Mouse (Mus musculus) large intestine, adult 2 months (tissue): ENCODE measurements around the gene Rab37. TPM values are rescaled to one million over a fixed set of nuclear protein-coding genes. Genes with fewer than 3 reads are reported as not detected.

Experiments used
- DNase-seq: peaks from one replicate; pipeline ENCODE4 v3.0.0-alpha.2; 2012; ENCODE audit warnings: low read depth, low spot score
- WGBS: fragments of 180-500 bp; shearing (Covaris S2); methylation state at CpG from one replicate; pipeline ENCODE4 v1.1.7; 2018; 5-methylcytosine and 5-hydroxymethylcytosine counted together
- polyA plus RNA-seq: library from polyadenylated mRNA; depleted of rRNA; stranded (reverse); fragments of >200 nt; gene quantifications from 2 replicates; pipeline ENCODE4 v1.2.3, GENCODE M21; 2012; rRNA removed

The Rab37 gene
- polyA plus RNA-seq = 3.5 and 4.5 TPM in 2 replicates

DNA sequence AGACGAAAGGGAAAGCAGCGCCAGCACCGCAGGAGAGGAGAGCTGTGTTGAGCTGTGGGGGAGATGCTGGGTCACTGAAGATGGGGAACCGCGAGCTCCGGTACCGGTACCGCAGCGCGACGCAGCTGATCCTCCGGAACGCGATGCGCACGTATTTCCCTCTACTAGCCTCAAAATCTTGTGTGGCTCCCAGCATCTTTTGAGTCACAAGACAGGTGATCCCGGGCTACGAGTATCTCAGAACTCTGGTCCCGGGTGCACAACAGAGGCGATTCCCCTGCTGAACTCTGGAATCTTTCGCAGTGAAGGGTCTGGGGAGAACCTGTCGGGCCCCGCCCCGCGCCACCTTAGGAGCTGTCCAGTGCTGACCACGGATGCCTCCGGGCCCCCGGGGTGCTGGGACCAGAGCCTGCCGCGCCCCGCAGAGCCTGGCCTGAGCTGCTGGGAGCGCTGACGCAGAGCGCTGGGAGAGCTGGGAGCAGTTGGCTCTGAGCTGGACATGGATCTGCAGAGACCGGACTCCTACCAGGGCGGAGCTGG lies at the start of gene Rab37:
Rab37 (plus strand) TSS at position 70 of the 540 bp plus-strand sequence.
- no peak for DNase-seq
- WGBS = 5% methylated on average over 36 of the region's 36 CpGs

GRCm38 (mm10) chr11:115048259-115048658 lies 43.0 kb upstream of the Rab37 start, which contains the start of gene Cd300ld3:
Cd300ld3 (minus strand) TSS chr11:115048409.
- 64% methylated on average over 2 of the region's 2 CpGs for WGBS
- no peak for DNase-seq

DNA sequence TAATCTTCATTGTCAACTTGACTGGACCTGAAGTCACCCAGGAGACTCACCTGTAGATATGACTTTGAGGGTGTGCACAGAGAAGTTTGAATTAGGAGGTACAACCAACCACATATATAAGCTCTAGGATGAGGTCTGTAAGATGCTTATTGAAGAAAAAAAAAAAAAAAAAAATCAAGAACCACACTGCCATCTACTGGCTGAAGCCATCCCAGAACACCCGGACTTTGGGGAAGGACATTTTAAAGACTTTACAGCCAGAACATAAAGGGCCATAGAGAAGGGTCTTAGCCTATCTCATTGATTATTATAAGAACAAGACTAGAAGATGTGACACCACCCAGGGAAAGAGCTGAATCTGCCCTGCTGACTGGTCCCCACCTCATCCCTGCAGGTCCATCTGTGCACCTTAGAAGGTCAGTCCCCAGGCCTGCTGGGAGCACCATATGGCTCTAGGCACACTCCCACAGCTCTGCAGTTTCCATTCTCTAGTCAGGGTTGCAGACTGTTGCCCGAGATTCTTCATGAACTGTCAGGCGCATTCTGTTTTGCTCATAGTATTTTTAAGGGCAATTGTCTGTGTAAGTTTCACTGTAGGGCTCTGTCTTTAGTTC lies 41.8 kb upstream of the Rab37 start:
- DNase-seq = no peak
- 32% methylated on average over 3 of the region's 3 CpGs for WGBS

DNA sequence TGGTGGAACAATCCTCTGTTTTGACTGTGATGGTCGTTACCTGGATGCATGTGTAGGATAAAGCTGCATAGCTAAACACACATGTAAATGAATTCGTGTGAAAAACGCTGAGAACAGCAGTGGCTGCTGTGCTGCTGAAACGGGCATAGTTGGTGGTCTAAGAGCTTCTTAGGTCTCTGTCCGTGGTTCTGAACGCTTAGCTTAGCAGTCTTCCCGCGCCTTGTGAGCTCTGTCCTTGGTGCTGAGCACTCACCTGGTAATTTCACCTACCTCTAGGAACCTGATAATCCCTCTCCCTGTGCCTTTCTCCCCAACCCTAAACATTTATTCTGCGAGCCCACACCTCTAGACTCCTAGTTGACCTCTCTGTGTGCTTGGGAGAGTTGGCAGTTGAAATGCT lies 39.0 kb upstream of the Rab37 start:
- DNase-seq = no peak
- WGBS = 5% methylated on average over 9 of the region's 9 CpGs

DNA sequence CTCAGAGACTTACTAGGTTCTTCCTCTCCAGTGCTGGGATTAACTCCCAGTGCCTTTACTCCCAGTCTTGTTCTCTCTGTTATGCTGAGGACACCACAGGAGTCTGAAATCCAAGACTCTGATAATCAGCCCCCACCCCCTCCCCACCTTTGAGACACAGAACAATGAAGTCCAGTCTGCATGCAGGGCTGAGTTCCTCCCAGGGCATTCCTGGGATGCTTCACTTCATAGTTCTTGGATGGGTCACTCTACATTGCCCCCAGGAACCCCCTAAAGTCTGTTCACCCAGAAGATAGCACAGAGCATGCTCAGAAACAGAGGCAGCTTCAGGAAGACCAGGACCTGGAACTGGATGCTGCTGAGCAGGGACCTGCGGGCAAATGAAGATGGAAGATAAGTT lies 38.2 kb upstream of the Rab37 start:
- no peak for DNase-seq
- WGBS = 95% methylated on average over 1 of the region's 1 CpGs

- DNase-seq = no peak
Observed at GRCm38 (mm10) chr11:115054537-115054936, 36.7 kb upstream of the Rab37 start.

DNA sequence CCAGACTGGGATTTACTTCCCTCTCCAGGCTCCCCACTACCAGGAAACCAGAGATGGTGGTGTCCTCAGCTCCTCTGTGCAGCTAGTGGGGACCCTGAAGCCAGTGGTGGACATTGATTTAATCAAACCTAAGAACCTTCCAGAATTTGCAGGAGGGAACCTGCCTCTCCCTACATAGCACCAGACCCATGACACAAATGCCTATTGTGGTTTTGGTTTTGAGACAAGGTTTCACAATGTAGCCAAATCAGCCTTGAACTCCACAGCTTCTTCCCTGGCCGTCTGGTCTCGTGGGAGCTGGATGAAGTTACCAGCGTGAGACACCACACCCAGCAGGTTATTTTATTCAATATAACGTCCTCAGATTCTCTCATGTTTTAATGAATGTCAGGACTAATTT lies 32.5 kb upstream of the Rab37 start:
- WGBS = 60% methylated on average over 4 of the region's 4 CpGs
- no peak for DNase-seq

DNA sequence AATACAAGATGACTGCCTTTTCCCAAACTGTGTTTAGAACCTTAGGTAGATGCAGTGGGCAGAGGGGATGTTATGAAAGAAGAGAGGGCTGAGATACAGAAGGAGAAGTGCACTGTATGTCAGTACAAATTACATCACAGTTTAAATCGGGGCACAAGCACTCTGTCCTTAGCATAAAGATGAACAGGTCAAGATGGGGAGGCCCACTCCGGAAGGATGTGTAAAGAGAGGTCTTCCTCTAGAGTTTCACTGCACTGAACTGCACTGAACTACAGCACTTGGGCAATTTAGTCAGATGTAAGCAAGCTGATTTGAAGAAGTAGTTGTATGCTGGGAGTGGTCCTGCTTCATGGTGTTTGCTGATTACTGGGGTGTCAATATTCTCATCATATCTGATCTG lies 31.4 kb upstream of the Rab37 start:
- DNase-seq = no peak
- WGBS = 72% methylated on average over 2 of the region's 2 CpGs

- no peak for DNase-seq
- 36% methylated on average over 5 of the region's 5 CpGs for WGBS
Observed at GRCm38 (mm10) chr11:115062077-115062476, 29.2 kb upstream of the Rab37 start, which contains the start of gene Cd300e. Cd300e (minus strand) TSS chr11:115062177.

- WGBS = 61% methylated on average over 6 of the region's 6 CpGs
- DNase-seq = no peak
Observed at GRCm38 (mm10) chr11:115066768-115067167, 24.5 kb upstream of the Rab37 start.

DNA sequence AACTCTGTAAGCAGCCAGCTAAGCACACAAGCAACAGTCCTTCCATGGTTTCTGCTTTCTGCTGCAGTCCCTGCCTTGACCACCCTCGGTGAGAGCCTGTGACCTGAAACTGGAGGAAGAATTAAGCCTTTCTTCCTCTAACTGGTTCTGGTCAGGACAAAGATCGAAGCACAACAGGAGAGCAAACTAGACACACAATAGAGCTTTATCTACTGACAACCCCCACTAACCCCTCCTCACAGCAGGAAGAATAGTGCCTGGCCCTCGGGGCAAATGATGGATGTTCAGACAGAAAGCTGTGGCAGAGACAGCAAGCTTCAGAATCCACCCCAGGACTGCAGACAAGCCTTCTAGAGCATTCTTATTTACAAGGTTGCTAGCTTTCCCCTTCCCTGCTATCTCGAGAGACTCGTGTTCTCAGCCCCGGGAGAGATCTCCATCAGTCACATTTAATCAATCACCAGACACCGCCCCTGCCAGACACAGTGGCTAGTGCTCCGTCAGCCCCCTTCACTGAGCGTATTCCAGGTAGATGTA lies 20.1 kb upstream of the Rab37 start:
- DNase-seq = no peak
- 23% methylated on average over 9 of the region's 9 CpGs for WGBS

DNA sequence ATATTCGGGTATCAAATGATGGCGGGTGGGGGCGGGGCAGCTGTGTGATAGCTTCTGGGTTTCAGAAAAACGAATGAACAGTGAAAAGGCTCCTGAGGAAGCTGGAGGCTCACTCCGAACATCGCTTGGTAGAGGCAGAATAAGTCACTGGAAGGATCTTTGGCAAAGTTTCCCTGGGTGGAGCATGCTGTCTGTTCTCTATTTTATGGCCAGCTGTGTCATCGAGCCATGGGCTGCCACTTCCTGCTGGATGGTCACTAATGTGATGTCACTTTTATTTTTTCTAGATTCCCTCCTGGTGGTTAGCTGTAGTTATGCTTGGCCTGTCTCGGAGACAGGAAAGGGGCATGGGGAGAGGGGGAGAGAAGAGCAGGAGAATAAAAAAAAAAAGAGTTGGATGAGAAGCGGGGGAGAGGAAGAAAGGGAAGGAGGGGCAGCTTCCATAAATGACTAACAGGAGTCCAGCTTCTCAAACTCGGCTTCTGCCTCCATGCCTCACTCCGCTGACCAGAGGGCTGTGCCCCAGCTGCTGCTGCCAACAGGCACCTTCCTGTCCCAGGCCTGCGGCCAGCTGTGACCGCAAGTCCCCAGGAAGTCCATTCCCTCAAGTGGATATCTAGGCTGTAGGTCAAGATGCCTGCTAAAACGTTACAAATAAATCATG lies 19.5 kb upstream of the Rab37 start:
- 11% methylated on average over 14 of the region's 14 CpGs for WGBS

DNA sequence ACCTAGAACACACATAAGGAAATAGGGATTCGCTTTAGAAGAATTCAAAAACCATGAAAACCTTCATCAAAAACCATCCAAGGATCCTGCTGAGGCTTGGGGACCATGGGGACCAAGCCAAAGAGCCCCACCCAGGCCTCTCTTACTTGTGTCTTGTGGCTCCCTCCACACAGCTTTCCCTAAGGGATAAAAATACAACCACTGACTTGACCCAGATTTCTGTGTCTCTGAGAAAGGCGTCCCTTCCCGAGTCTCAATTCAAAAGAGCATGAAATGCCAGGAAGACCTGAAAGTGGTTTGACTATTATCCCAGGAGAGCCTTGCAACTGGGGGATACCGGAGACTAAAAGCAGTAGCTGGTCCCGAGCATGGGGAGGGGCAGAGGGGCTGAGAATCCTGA lies 18.2 kb upstream of the Rab37 start:
- DNase-seq = no peak
- 65% methylated on average over 5 of the region's 5 CpGs for WGBS

More for the DNA sequence above, 19.5 kb upstream of the Rab37 start:
- peak; percentile 28 for DNase-seq

GRCm38 (mm10) chr11:115075407-115075806 lies 15.8 kb upstream of the Rab37 start:
- 42% methylated on average over 7 of the region's 7 CpGs for WGBS
- no peak for DNase-seq

DNA sequence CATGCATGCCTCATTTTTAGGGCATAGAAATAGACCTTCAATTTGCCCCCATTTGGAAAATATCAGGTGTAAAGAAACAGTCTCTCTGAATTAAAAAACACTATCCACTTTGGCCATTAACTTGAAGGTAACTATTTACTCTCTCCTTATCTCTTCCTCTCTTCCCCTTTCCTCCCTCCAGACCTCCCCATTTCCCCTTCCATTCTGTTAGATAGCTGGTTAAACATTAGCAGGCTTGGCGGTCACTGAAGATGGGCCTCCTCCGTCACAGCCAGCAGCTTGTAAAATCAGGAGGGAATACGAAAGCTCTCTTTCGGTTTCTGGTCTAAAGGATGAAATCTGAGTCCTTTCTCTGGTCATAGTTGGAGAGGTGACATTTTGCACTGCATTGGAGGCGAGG lies 15.4 kb upstream of the Rab37 start:
- DNase-seq = no peak
- 19% methylated on average over 5 of the region's 5 CpGs for WGBS

- WGBS = 94% methylated on average over 1 of the region's 1 CpGs
- DNase-seq = no peak
Observed at GRCm38 (mm10) chr11:115077436-115077835, 13.8 kb upstream of the Rab37 start.

- 75% methylated on average over 5 of the region's 5 CpGs for WGBS
- DNase-seq = no peak
Observed at GRCm38 (mm10) chr11:115078680-115079079, 12.6 kb upstream of the Rab37 start.

GRCm38 (mm10) chr11:115080886-115081285 lies 10.3 kb upstream of the Rab37 start:
- WGBS = 29% methylated on average over 13 of the region's 13 CpGs
- no peak for DNase-seq

DNA sequence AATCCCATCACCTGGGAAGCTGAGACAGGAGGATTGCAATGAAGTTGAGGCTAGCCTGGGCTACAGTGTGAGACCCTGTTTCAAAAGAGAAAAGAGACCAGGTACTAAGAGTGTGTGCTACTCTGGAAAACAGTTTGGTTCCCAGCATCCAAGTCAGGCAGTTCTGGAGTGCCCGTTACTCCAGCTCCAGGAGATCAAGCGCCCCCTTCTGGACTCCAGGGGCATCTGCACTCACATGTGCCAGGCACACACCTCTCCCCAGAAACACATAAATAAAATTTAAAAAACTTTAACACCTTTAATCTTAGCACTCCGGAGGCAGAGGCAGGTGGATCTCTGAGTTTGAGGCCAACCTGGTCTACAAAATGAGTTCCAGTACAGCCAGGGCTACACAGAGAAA lies 9.9 kb upstream of the Rab37 start:
- 65% methylated on average over 3 of the region's 3 CpGs for WGBS

GRCm38 (mm10) chr11:115082196-115082595 lies 9.0 kb upstream of the Rab37 start:
- DNase-seq = no peak
- whole genome bisulfite sequencing = 66% methylated on average over 6 of the region's 6 CpGs

More for the DNA sequence above, 9.9 kb upstream of the Rab37 start:
- DNase-seq = no peak
